Mouse (Mus musculus) midbrain, embryonic 13.5 days (tissue): ENCODE data around the gene Mrpl52. TPM values are rescaled to one million over a fixed set of nuclear protein-coding genes. Genes with fewer than 3 reads are reported as not detected.

ENCODE experiments used
- ATAC-seq: fragments of 200-750 bp; cut with Nextera tagmentation; 2 replicates; pipeline ENCODE4 v1.8.0; 2017; ENCODE audit warnings: mild to moderate bottlenecking, moderate TSS enrichment, moderate library complexity
- H3K27ac ChIP-seq: fragments of 300-500 bp; sonication (generic); 2 replicates; pipeline ENCODE4 v1.5.1; 2015; ENCODE audit warnings: inconsistent platforms, mild to moderate bottlenecking, moderate library complexity
- H3K27me3 ChIP-seq: fragments of 300-500 bp; sonication (generic); 2 replicates; pipeline ENCODE4 v1.6.1; 2015; ENCODE audit warnings: mild to moderate bottlenecking, inconsistent platforms
- H3K36me3 ChIP-seq: fragments of 300-500 bp; sonication (generic); 2 replicates; pipeline ENCODE4 v1.6.1; 2015; ENCODE audit warnings: mild to moderate bottlenecking, inconsistent platforms
- H3K4me1 ChIP-seq: fragments of 300-500 bp; sonication (generic); replicated peaks from 2 replicates; pipeline ENCODE4 v1.6.1; 2015; ENCODE audit warnings: inconsistent platforms
- H3K4me2 ChIP-seq: fragments of 300-500 bp; sonication (generic); replicated peaks from 2 replicates; pipeline ENCODE4 v1.6.1; 2015; ENCODE audit warnings: moderate library complexity, mild to moderate bottlenecking, inconsistent platforms
- H3K4me3 ChIP-seq: fragments of 300-500 bp; sonication (generic); replicated peaks from 2 replicates; pipeline ENCODE4 v1.5.1; 2015; ENCODE audit warnings: mild to moderate bottlenecking, inconsistent platforms
- H3K9ac ChIP-seq: fragments of 300-500 bp; sonication (generic); replicated peaks from 2 replicates; pipeline ENCODE4 v1.6.1; 2015; ENCODE audit warnings: mild to moderate bottlenecking, inconsistent platforms
- H3K9me3 ChIP-seq: fragments of 300-500 bp; sonication (generic); 2 replicates; pipeline ENCODE4 v1.6.1; 2016; ENCODE audit warnings: mild to moderate bottlenecking, inconsistent platforms
- WGBS: fragments of 180-500 bp; shearing (Covaris S2); methylation state at CpG from one replicate; pipeline ENCODE4 v1.1.7; 2015; 5-methylcytosine and 5-hydroxymethylcytosine counted together
- polyA plus RNA-seq: library from polyadenylated mRNA; unstranded; fragments of >200 nt; fragmentation: Nextera tagmentation; extraction: Ambion mirVana; gene quantifications from 2 replicates; pipeline ENCODE4 v1.2.1, GENCODE M21; 2015

Mrpl52 gene
- polyA plus RNA-seq, 1 experiment from 2014 or later = 280 TPM

GRCm38 (mm10) chr14:54463108-54463958, 36.6 kb downstream of the Mrpl52 start:
- Histone ChIP-seq H3K36me3 (peaks cover 11% of the 10 kb centered on the region), H3K27me3 (no peaks in the 10 kb centered on the region), H3K4me3 (peak overlapping the region; percentile 75), H3K9me3 (no peaks in the 10 kb centered on the region), H3K4me2 (peak overlapping the region; percentile 83), H3K27ac (peak overlapping the region; percentile 51), H3K9ac (peak overlapping the region; percentile 80), H3K4me1 (peaks cover 12% of the 10 kb centered on the region)
- WGBS = 16% methylated on average over 12 of the region's 12 CpGs
- peak; percentile 64 for ATAC-seq

- ATAC-seq = peak; percentile 91
- Histone ChIP-seq H3K27me3 (no peaks in the 10 kb centered on the region), H3K4me2 (peak within 1 kb of the TSS; percentile 83), H3K4me1 (peaks cover 12% of the 10 kb centered on the region), H3K4me3 (peak within 1 kb of the TSS; percentile 75), H3K36me3 (peaks cover 17% of the 10 kb centered on the region), H3K9me3 (no peaks in the 10 kb centered on the region), H3K9ac (peak within 1 kb of the TSS; percentile 80), H3K27ac (peak within 1 kb of the TSS; percentile 51)
- under 1% methylated on average over 35 of the region's 35 CpGs for WGBS
Measured at GRCm38 (mm10) chr14:54463959-54464292, 37.2 kb downstream of the Mrpl52 start, which contains the start of gene Lrp10. Lrp10 (plus strand) TSS chr14:54464137.

- under 1% methylated on average over 53 of the region's 57 CpGs for WGBS
- H3K36me3 ChIP-seq = peaks cover 22% of the 10 kb centered on the region
- peak overlapping the region; percentile 83 for H3K4me2 ChIP-seq
- H3K27me3 ChIP-seq = no peaks in the 10 kb centered on the region
- H3K4me3 ChIP-seq = peak overlapping the region; percentile 75
- peak; percentile 85 for ATAC-seq
- peaks cover 12% of the 10 kb centered on the region for H3K4me1 ChIP-seq
- peak overlapping the region; percentile 51 for H3K27ac ChIP-seq
- no peaks in the 10 kb centered on the region for H3K9me3 ChIP-seq
- H3K9ac ChIP-seq = peak overlapping the region; percentile 80
Measured at GRCm38 (mm10) chr14:54464293-54465005, 37.7 kb downstream of the Mrpl52 start.

- H3K4me2 ChIP-seq = no peak overlapping the region
- H3K36me3 ChIP-seq = peaks cover 40% of the 10 kb centered on the region
- no peaks in the 10 kb centered on the region for H3K27me3 ChIP-seq
- no peaks in the 10 kb centered on the region for H3K9me3 ChIP-seq
- WGBS = 87% methylated on average over 2 of the region's 2 CpGs
- H3K9ac ChIP-seq = no peak overlapping the region
- H3K27ac ChIP-seq = no peak overlapping the region
- H3K4me1 ChIP-seq = peaks cover 12% of the 10 kb centered on the region
- no peak for ATAC-seq
- no peak overlapping the region for H3K4me3 ChIP-seq
Measured at GRCm38 (mm10) chr14:54471467-54471866, 44.8 kb downstream of the Mrpl52 start.

GRCm38 (mm10) chr14:54472671-54473070, 46.0 kb downstream of the Mrpl52 start:
- H3K27ac ChIP-seq = no peak overlapping the region
- H3K4me1 ChIP-seq = peaks cover 24% of the 10 kb centered on the region
- no peak overlapping the region for H3K4me2 ChIP-seq
- no peak overlapping the region for H3K4me3 ChIP-seq
- H3K36me3 ChIP-seq = peaks cover 36% of the 10 kb centered on the region
- no peak for ATAC-seq
- 82% methylated on average over 5 of the region's 5 CpGs for WGBS
- no peak overlapping the region for H3K9ac ChIP-seq
- no peaks in the 10 kb centered on the region for H3K9me3 ChIP-seq
- H3K27me3 ChIP-seq = peaks cover 4% of the 10 kb centered on the region; the same call in 1 of the 2 replicates

GRCm38 (mm10) chr14:54474744-54475143, 48.0 kb downstream of the Mrpl52 start:
- no peak for ATAC-seq
- 83% methylated on average over 5 of the region's 5 CpGs for WGBS
- H3K4me1 ChIP-seq = peaks cover 41% of the 10 kb centered on the region
- H3K27ac ChIP-seq = no peak overlapping the region
- no peaks in the 10 kb centered on the region for H3K9me3 ChIP-seq
- H3K36me3 ChIP-seq = peaks cover 20% of the 10 kb centered on the region
- H3K27me3 ChIP-seq = peaks cover 24% of the 10 kb centered on the region
- no peak overlapping the region for H3K9ac ChIP-seq
- H3K4me2 ChIP-seq = no peak overlapping the region
- H3K4me3 ChIP-seq = no peak overlapping the region

GRCm38 (mm10) chr14:54475941-54476844, 49.5 kb downstream of the Mrpl52 start, which contains the start of gene Rem2:
Rem2 (plus strand) TSS chr14:54476100.
- H3K4me2 ChIP-seq = peak within 1 kb of the TSS; percentile 86
- H3K27me3 ChIP-seq = peaks cover 26% of the 10 kb centered on the region
- H3K4me3 ChIP-seq = peak within 1 kb of the TSS; percentile 69
- peak; percentile 91 for ATAC-seq
- H3K9ac ChIP-seq = peak within 1 kb of the TSS; percentile 82
- WGBS = 0% methylated on average over 23 of the region's 23 CpGs
- peak within 1 kb of the TSS; percentile 80 for H3K27ac ChIP-seq
- H3K9me3 ChIP-seq = no peaks in the 10 kb centered on the region
- peaks cover 47% of the 10 kb centered on the region for H3K4me1 ChIP-seq
- peaks cover 11% of the 10 kb centered on the region; the same call in 1 of the 2 replicates for H3K36me3 ChIP-seq

- peaks cover 26% of the 10 kb centered on the region for H3K27me3 ChIP-seq
- H3K9ac ChIP-seq = peak overlapping the region; percentile 82
- peak overlapping the region; percentile 86 for H3K4me2 ChIP-seq
- peak overlapping the region; percentile 80 for H3K27ac ChIP-seq
- H3K36me3 ChIP-seq = peaks cover 5% of the 10 kb centered on the region; the same call in 1 of the 2 replicates
- peak overlapping the region; percentile 69 for H3K4me3 ChIP-seq
- no peak for ATAC-seq
- WGBS = 71% methylated on average over 15 of the region's 15 CpGs
- H3K9me3 ChIP-seq = no peaks in the 10 kb centered on the region
- H3K4me1 ChIP-seq = peaks cover 47% of the 10 kb centered on the region
Measured at GRCm38 (mm10) chr14:54477172-54477909, 50.6 kb downstream of the Mrpl52 start.

Other genes with a start within 250 kb of the Mrpl52 start
- gene Dad1, start 172.8 kb upstream of the Mrpl52 start, polyA plus RNA-seq = 289 and 300 TPM in 2 replicates
- gene Abhd4, start 172.7 kb upstream of the Mrpl52 start, polyA plus RNA-seq = 38.2 and 43.7 TPM in 2 replicates
- gene Olfr49, start 142.0 kb upstream of the Mrpl52 start, polyA plus RNA-seq = not detected in 2 replicates
- gene Oxa1l, start 66.1 kb upstream of the Mrpl52 start, polyA plus RNA-seq = 43.1 and 47.3 TPM in 2 replicates
- gene Slc7a7, start 9.1 kb upstream of the Mrpl52 start, polyA plus RNA-seq = 5.3 and 5.9 TPM in 2 replicates
- 50.1 and 55.9 TPM in 2 replicates for gene Mmp14, start 4.7 kb downstream of the Mrpl52 start, polyA plus RNA-seq
- 22.3 and 27.5 TPM in 2 replicates for gene Lrp10, start 37.2 kb downstream of the Mrpl52 start, polyA plus RNA-seq
- 44.3 and 52.3 TPM in 2 replicates for gene Rem2, start 49.2 kb downstream of the Mrpl52 start, polyA plus RNA-seq
- 101 and 107 TPM in 2 replicates for gene Prmt5, start 90.6 kb downstream of the Mrpl52 start, polyA plus RNA-seq
- gene Haus4, start 127.7 kb downstream of the Mrpl52 start, polyA plus RNA-seq = 19.2 and 21.7 TPM in 2 replicates
- 13.5 and 18.0 TPM in 2 replicates for gene Ajuba, start 150.6 kb downstream of the Mrpl52 start, polyA plus RNA-seq
- 8.7 and 9.3 TPM in 2 replicates for gene 4931414P19Rik, start 179.1 kb downstream of the Mrpl52 start, polyA plus RNA-seq
- gene Psmb5, start 191.1 kb downstream of the Mrpl52 start, polyA plus RNA-seq = 438 and 468 TPM in 2 replicates
- gene Psmb11, start 194.5 kb downstream of the Mrpl52 start, polyA plus RNA-seq = 0.15 TPM in 1 of 2 replicates, not detected in the other
- gene Gm17606, start 214.0 kb downstream of the Mrpl52 start, polyA plus RNA-seq = not detected in 2 replicates
- 9.5 and 12.3 TPM in 2 replicates for gene Cdh24, start 214.5 kb downstream of the Mrpl52 start, polyA plus RNA-seq